Mouse (Mus musculus): Measurements from ENCODE around the gene Cd5. TPM values are rescaled to one million over a fixed set of nuclear protein-coding genes. Genes with fewer than 3 reads are reported as not detected.

Cd5 gene
- polyA plus RNA-seq, 1 experiment from 2014 or later = not detected

GRCm38 (mm10) chr19:10769429-10770195, 30.8 kb upstream of the Cd5 start:
- DNase-seq (ENCODE audit: extremely low spot score, low spot score) = no peak
- Histone ChIP-seq H3K4me3 (no peak overlapping the region), H3K9me3 (no peaks in the 10 kb centered on the region), H3K4me1 (peaks cover 14% of the 10 kb centered on the region), H3K27ac (0 out of 2 replicates have a peak overlapping the region, but pooled peaks have one; percentile 2), H3K36me3 (replicated peaks) (no peaks in the 10 kb centered on the region), H3K27me3 (ENCODE audit: poor library complexity, severe bottlenecking) (no peaks in the 10 kb centered on the region)
- WGBS = 80% methylated on average over 12 of the region's 12 CpGs

- WGBS = 77% methylated on average over 6 of the region's 6 CpGs
- Histone ChIP-seq H3K4me3 (no peak overlapping the region), H3K27ac (0 out of 2 replicates have a peak overlapping the region, but pooled peaks have one; percentile 2), H3K9me3 (no peaks in the 10 kb centered on the region), H3K27me3 (ENCODE audit: poor library complexity, severe bottlenecking) (no peaks in the 10 kb centered on the region), H3K4me1 (peaks cover 14% of the 10 kb centered on the region), H3K36me3 (replicated peaks) (no peaks in the 10 kb centered on the region)
- DNase-seq (ENCODE audit: extremely low spot score, low spot score) = no peak
Observed at GRCm38 (mm10) chr19:10768694-10769428, 30.1 kb upstream of the Cd5 start.

GRCm38 (mm10) chr19:10767631-10768030, 28.8 kb upstream of the Cd5 start:
- peaks cover 14% of the 10 kb centered on the region for H3K4me1 ChIP-seq
- H3K4me3 ChIP-seq = no peak overlapping the region
- H3K27me3 ChIP-seq (ENCODE audit: poor library complexity, severe bottlenecking) = no peaks in the 10 kb centered on the region
- 92% methylated on average over 10 of the region's 10 CpGs for WGBS
- H3K9me3 ChIP-seq = no peaks in the 10 kb centered on the region
- H3K27ac ChIP-seq = no peak overlapping the region
- no peak for DNase-seq (ENCODE audit: extremely low spot score, low spot score)
- no peaks in the 10 kb centered on the region for H3K36me3 ChIP-seq (replicated peaks)

- Histone ChIP-seq H3K36me3 (replicated peaks) (no peaks in the 10 kb centered on the region), H3K4me1 (peaks cover under 1% of the 10 kb centered on the region; the same call in 1 of the 2 replicates), H3K9me3 (no peaks in the 10 kb centered on the region), H3K27me3 (ENCODE audit: poor library complexity, severe bottlenecking) (no peaks in the 10 kb centered on the region), H3K27ac (no peak overlapping the region), H3K4me3 (no peak overlapping the region)
- DNase-seq (ENCODE audit: extremely low spot score, low spot score) = no peak
- 89% methylated on average over 21 of the region's 21 CpGs for WGBS
Observed at GRCm38 (mm10) chr19:10763381-10764031, 24.7 kb upstream of the Cd5 start.

GRCm38 (mm10) chr19:10762468-10762867, 23.7 kb upstream of the Cd5 start:
- Histone ChIP-seq H3K27me3 (ENCODE audit: poor library complexity, severe bottlenecking) (no peaks in the 10 kb centered on the region), H3K9me3 (no peaks in the 10 kb centered on the region), H3K4me3 (no peak overlapping the region), H3K27ac (no peak overlapping the region), H3K4me1 (no peaks in the 10 kb centered on the region; the same call in 1 of the 2 replicates), H3K36me3 (replicated peaks) (no peaks in the 10 kb centered on the region)
- 92% methylated on average over 6 of the region's 6 CpGs for WGBS
- DNase-seq (ENCODE audit: extremely low spot score, low spot score) = no peak

- Histone ChIP-seq H3K4me3 (no peak overlapping the region), H3K27ac (no peak overlapping the region), H3K9me3 (no peaks in the 10 kb centered on the region), H3K27me3 (ENCODE audit: poor library complexity, severe bottlenecking) (no peaks in the 10 kb centered on the region), H3K36me3 (replicated peaks) (no peaks in the 10 kb centered on the region), H3K4me1 (no peaks in the 10 kb centered on the region; the same call in 1 of the 2 replicates)
- DNase-seq (ENCODE audit: extremely low spot score, low spot score) = no peak
- 88% methylated on average over 8 of the region's 8 CpGs for WGBS
Observed at GRCm38 (mm10) chr19:10761794-10762415, 23.1 kb upstream of the Cd5 start.

GRCm38 (mm10) chr19:10759983-10760831, 21.4 kb upstream of the Cd5 start:
- Histone ChIP-seq H3K27ac (no peak overlapping the region), H3K9me3 (no peaks in the 10 kb centered on the region), H3K4me1 (no peaks in the 10 kb centered on the region; the same call in 1 of the 2 replicates), H3K4me3 (no peak overlapping the region), H3K27me3 (ENCODE audit: poor library complexity, severe bottlenecking) (no peaks in the 10 kb centered on the region), H3K36me3 (replicated peaks) (no peaks in the 10 kb centered on the region)
- WGBS = 89% methylated on average over 9 of the region's 9 CpGs
- no peak for DNase-seq (ENCODE audit: extremely low spot score, low spot score)

GRCm38 (mm10) chr19:10759525-10759924, 20.7 kb upstream of the Cd5 start:
- H3K27ac ChIP-seq = no peak overlapping the region
- no peaks in the 10 kb centered on the region for H3K27me3 ChIP-seq (ENCODE audit: poor library complexity, severe bottlenecking)
- DNase-seq (ENCODE audit: extremely low spot score, low spot score) = no peak
- H3K36me3 ChIP-seq (replicated peaks) = no peaks in the 10 kb centered on the region
- H3K4me3 ChIP-seq = no peak overlapping the region
- no peaks in the 10 kb centered on the region; the same call in 1 of the 2 replicates for H3K4me1 ChIP-seq
- no peaks in the 10 kb centered on the region for H3K9me3 ChIP-seq

- Histone ChIP-seq H3K36me3 (replicated peaks) (no peaks in the 10 kb centered on the region), H3K9me3 (no peaks in the 10 kb centered on the region), H3K27me3 (ENCODE audit: poor library complexity, severe bottlenecking) (no peaks in the 10 kb centered on the region), H3K27ac (no peak overlapping the region), H3K4me3 (no peak overlapping the region), H3K4me1 (no peaks in the 10 kb centered on the region; the same call in 1 of the 2 replicates)
- 79% methylated on average over 6 of the region's 6 CpGs for WGBS
- no peak for DNase-seq (ENCODE audit: extremely low spot score, low spot score)
Observed at GRCm38 (mm10) chr19:10758708-10759107, 19.9 kb upstream of the Cd5 start.

- Histone ChIP-seq H3K4me1 (no peaks in the 10 kb centered on the region; the same call in 1 of the 2 replicates), H3K36me3 (replicated peaks) (no peaks in the 10 kb centered on the region), H3K9me3 (no peaks in the 10 kb centered on the region), H3K27me3 (ENCODE audit: poor library complexity, severe bottlenecking) (no peaks in the 10 kb centered on the region), H3K4me3 (no peak overlapping the region), H3K27ac (no peak overlapping the region)
- WGBS = 90% methylated on average over 2 of the region's 2 CpGs
- no peak for DNase-seq (ENCODE audit: extremely low spot score, low spot score)
Observed at GRCm38 (mm10) chr19:10757526-10757925, 18.7 kb upstream of the Cd5 start.

- Histone ChIP-seq H3K4me1 (no peaks in the 10 kb centered on the region; the same call in 1 of the 2 replicates), H3K36me3 (replicated peaks) (no peaks in the 10 kb centered on the region), H3K27me3 (ENCODE audit: poor library complexity, severe bottlenecking) (no peaks in the 10 kb centered on the region), H3K4me3 (no peak overlapping the region), H3K9me3 (no peaks in the 10 kb centered on the region), H3K27ac (no peak overlapping the region)
- no peak for DNase-seq (ENCODE audit: extremely low spot score, low spot score)
Observed at GRCm38 (mm10) chr19:10757125-10757524, 18.3 kb upstream of the Cd5 start.

GRCm38 (mm10) chr19:10752646-10753045, 13.8 kb upstream of the Cd5 start:
- H3K4me3 ChIP-seq = no peak overlapping the region
- 94% methylated on average over 5 of the region's 5 CpGs for WGBS
- no peaks in the 10 kb centered on the region for H3K9me3 ChIP-seq
- no peaks in the 10 kb centered on the region for H3K36me3 ChIP-seq (replicated peaks)
- H3K27ac ChIP-seq = no peak overlapping the region
- H3K4me1 ChIP-seq = peaks cover 9% of the 10 kb centered on the region
- DNase-seq (ENCODE audit: extremely low spot score, low spot score) = no peak
- no peaks in the 10 kb centered on the region for H3K27me3 ChIP-seq (ENCODE audit: poor library complexity, severe bottlenecking)
